Mouse (Mus musculus): ENCODE results near the gene Kcnab1.

DNA sequence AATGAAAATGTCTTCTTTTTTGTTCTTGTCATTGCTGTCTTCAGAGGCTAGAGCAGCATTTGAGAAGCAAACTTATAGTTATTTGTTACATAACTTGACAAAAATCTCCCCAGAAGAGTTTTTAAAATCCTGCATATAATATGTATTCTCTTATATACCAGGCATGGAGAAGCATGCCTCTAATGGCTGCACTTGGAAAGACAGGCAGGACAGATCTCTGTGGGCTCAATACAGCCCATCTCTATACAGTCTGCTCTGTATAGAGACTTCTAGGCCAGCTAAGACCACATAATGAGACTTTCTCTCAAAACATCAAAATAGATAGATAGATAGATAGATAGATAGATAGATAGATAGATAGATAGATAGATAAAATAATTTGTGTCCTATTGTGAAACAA is 111.1 kb downstream of the Kcnab1 start:
- no peak for TF ChIP-seq CTCF (IDR thresholded peaks at IDR 0.05)
- no peak for TF ChIP-seq EP300 (IDR thresholded peaks at IDR 0.05)
